17 mouse cellular contexts compared by ENCODE assay signal in the genomic region with DNA sequence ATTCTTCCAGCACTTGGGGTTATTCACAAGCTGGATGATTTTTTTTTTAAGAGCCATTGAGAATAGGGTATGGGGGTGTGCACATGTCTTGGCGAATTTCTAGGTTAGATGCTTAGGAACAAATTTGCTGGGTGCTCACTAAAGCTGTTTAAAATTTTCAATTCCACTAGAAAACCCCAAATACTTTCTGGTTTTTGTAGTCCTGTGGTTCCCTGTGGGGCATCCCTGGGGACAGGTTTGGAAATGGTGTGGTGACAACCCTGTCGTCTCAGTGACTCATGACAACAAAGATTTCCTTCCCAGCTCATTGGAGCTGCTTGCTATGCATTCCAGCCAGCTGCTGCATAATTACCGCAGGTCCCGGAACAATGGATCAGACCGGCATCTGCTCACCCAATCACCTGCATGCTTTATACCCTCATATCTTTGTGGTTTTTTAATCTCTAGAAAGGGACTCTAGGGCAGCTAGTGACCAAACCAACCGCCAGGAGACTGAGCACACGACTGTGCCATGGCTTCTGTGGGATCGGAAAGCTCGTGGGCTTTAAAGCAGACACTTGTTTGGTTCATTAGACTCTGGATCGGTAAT. TPM values are rescaled to one million over a fixed set of nuclear protein-coding genes. Genes with fewer than 3 reads are reported as not detected.
A peak's percentile ranks its signal among the peaks of the same experiment; 100 is the strongest.
DNase-seq lines count a peak whose midpoint lies in the region; ATAC-seq lines count a peak whose summit lies in the region.
"Had no signal": no experiment of that assay in that cellular context is flagged by ENCODE, and none has a peak within 500 bp of the region (broad histone marks: within the 10 kb centered on the region; RNA-seq: fewer than 3 reads in every experiment).

No protein-coding gene starts in this region.

- no peaks in the 10 kb centered on the region for H3K4me1 ChIP-seq in kidney, embryonic 16.5 days (ENCODE audit: insufficient read depth, low read length)
- no peaks in the 10 kb centered on the region for H3K4me1 ChIP-seq in kidney, embryonic 15.5 days
- H3K4me1 ChIP-seq in forebrain, embryonic 16.5 days (replicated peaks; ENCODE audit: control insufficient read depth, insufficient read depth, low read length), result peaks cover 8% of the 10 kb centered on the region
- H3K4me1 ChIP-seq in midbrain, embryonic 11.5 days (ENCODE audit: control insufficient read depth, insufficient read depth, low read length), result peaks cover 6% of the 10 kb centered on the region
- no peaks in the 10 kb centered on the region for H3K4me1 ChIP-seq in intestine, embryonic 15.5 days (replicated peaks)

- H3K4me3 ChIP-seq in kidney, embryonic 16.5 days (ENCODE audit: low read length), result no peak overlapping the region
- no peak overlapping the region for H3K4me3 ChIP-seq in kidney, embryonic 15.5 days (replicated peaks)
- H3K4me3 ChIP-seq in forebrain, embryonic 16.5 days (replicated peaks; ENCODE audit: low read length), result no peak overlapping the region
- no peak overlapping the region for H3K4me3 ChIP-seq in midbrain, embryonic 11.5 days (ENCODE audit: low read depth, low read length)
- H3K4me3 ChIP-seq in intestine, embryonic 15.5 days (replicated peaks), result no peak overlapping the region
- H3K4me3 ChIP-seq: limb, embryonic 13.5 days had no signal

- no peak overlapping the region for H3K9ac ChIP-seq in kidney, embryonic 16.5 days (replicated peaks; ENCODE audit: low read length)
- H3K9ac ChIP-seq in kidney, embryonic 15.5 days, result no peak overlapping the region
- peak overlapping the region; percentile 9; the same call in 1 of the 2 replicates for H3K9ac ChIP-seq in forebrain, embryonic 16.5 days (replicated peaks; ENCODE audit: low read depth, low read length)
- 0 out of 2 replicates have a peak overlapping the region, but pooled peaks have one; percentile 38 for H3K9ac ChIP-seq in midbrain, embryonic 11.5 days (ENCODE audit: low read length)
- H3K9ac ChIP-seq in intestine, embryonic 15.5 days, result no peak overlapping the region
- H3K9ac ChIP-seq: limb, embryonic 13.5 days had no signal

- H3K36me3 ChIP-seq in kidney, embryonic 16.5 days (ENCODE audit: insufficient read depth, low read length), result no peaks in the 10 kb centered on the region
- no peaks in the 10 kb centered on the region for H3K36me3 ChIP-seq in kidney, embryonic 15.5 days
- H3K36me3 ChIP-seq in forebrain, embryonic 16.5 days (ENCODE audit: control insufficient read depth, insufficient read depth), result no peaks in the 10 kb centered on the region
- no peaks in the 10 kb centered on the region for H3K36me3 ChIP-seq in midbrain, embryonic 11.5 days (ENCODE audit: control insufficient read depth, insufficient read depth, low read length)
- no peaks in the 10 kb centered on the region for H3K36me3 ChIP-seq in intestine, embryonic 15.5 days
- H3K36me3 ChIP-seq: limb, embryonic 13.5 days had no signal

- intact Hi-C loops in left cerebral cortex, postnatal 36 days (cut with DNase I), result loop anchor here (5.0 kb wide), 1 partner anchor 288 kb away; no protein-coding TSS in a partner anchor

- H3K27ac ChIP-seq in kidney, embryonic 16.5 days (ENCODE audit: low read length), result no peak overlapping the region
- H3K27ac ChIP-seq in kidney, embryonic 15.5 days, result no peak overlapping the region
- H3K27ac ChIP-seq in forebrain, embryonic 16.5 days (ENCODE audit: low read length), result peak overlapping the region; percentile 53; the same call in 1 of the 2 replicates
- H3K27ac ChIP-seq in midbrain, embryonic 11.5 days (ENCODE audit: low read depth, low read length), result no peak overlapping the region; the same call in 1 of the 2 replicates
- no peak overlapping the region for H3K27ac ChIP-seq in intestine, embryonic 15.5 days
- H3K27ac ChIP-seq: limb, embryonic 13.5 days had no signal

- no peak for ATAC-seq in kidney, embryonic 16.5 days (ENCODE audit: low FRiP score, low TSS enrichment)
- ATAC-seq in kidney, embryonic 15.5 days (replicated peaks; ENCODE audit: low FRiP score), result no peak
- peak; percentile 45; the same call in 1 of the 2 replicates for ATAC-seq in forebrain, embryonic 16.5 days
- peak; percentile 68; the same call in 1 of the 2 replicates for ATAC-seq in midbrain, embryonic 11.5 days (ENCODE audit: low FRiP score)
- ATAC-seq in intestine, embryonic 15.5 days, result no peak
- ATAC-seq: activated CD4-positive, CD25-positive, alpha-beta regulatory T cell, adult 4 months had no signal

- 0 out of 2 replicates have a peak overlapping the region, but pooled peaks have one; percentile 11 for H3K4me2 ChIP-seq in kidney, embryonic 16.5 days (replicated peaks; ENCODE audit: low read depth, low read length)
- H3K4me2 ChIP-seq in kidney, embryonic 15.5 days, result no peak overlapping the region
- H3K4me2 ChIP-seq in forebrain, embryonic 16.5 days (ENCODE audit: low read length), result peak overlapping the region; percentile 33
- H3K4me2 ChIP-seq in midbrain, embryonic 11.5 days, result peak overlapping the region; percentile 34
- H3K4me2 ChIP-seq in intestine, embryonic 15.5 days (replicated peaks), result no peak overlapping the region
- H3K4me2 ChIP-seq: limb, embryonic 13.5 days had no signal

- WGBS in kidney, embryonic 16.5 days, result 35% methylated on average over 10 of the region's 10 CpGs
- 37% methylated on average over 10 of the region's 10 CpGs for WGBS in kidney, embryonic 15.5 days
- 5% methylated on average over 10 of the region's 10 CpGs for WGBS in forebrain, embryonic 16.5 days
- WGBS in midbrain, embryonic 11.5 days, result 19% methylated on average over 10 of the region's 10 CpGs
- WGBS in intestine, embryonic 15.5 days, result 41% methylated on average over 10 of the region's 10 CpGs

- no peaks in the 10 kb centered on the region for H3K9me3 ChIP-seq in kidney, embryonic 16.5 days (ENCODE audit: low read length)
- H3K9me3 ChIP-seq in kidney, embryonic 15.5 days (replicated peaks), result no peaks in the 10 kb centered on the region
- H3K9me3 ChIP-seq in forebrain, embryonic 16.5 days (ENCODE audit: control insufficient read depth, low read length), result no peaks in the 10 kb centered on the region
- H3K9me3 ChIP-seq in midbrain, embryonic 11.5 days (ENCODE audit: control insufficient read depth, low read length), result no peaks in the 10 kb centered on the region
- H3K9me3 ChIP-seq in intestine, embryonic 15.5 days, result no peaks in the 10 kb centered on the region
- H3K9me3 ChIP-seq: limb, embryonic 13.5 days had no signal

- H3K27me3 ChIP-seq in kidney, embryonic 16.5 days (ENCODE audit: insufficient read depth, low read length), result no peaks in the 10 kb centered on the region
- 0 out of 2 replicates have a peak, but pooled peaks cover 2% of the 10 kb centered on the region for H3K27me3 ChIP-seq in kidney, embryonic 15.5 days
- H3K27me3 ChIP-seq in forebrain, embryonic 16.5 days (replicated peaks; ENCODE audit: control insufficient read depth, insufficient read depth, low read length), result no peaks in the 10 kb centered on the region
- no peaks in the 10 kb centered on the region for H3K27me3 ChIP-seq in midbrain, embryonic 11.5 days (ENCODE audit: control insufficient read depth, insufficient read depth, low read length)
- no peaks in the 10 kb centered on the region for H3K27me3 ChIP-seq in intestine, embryonic 15.5 days (replicated peaks)
- H3K27me3 ChIP-seq: limb, embryonic 13.5 days had no signal

- peak; percentile 91 for DNase-seq in midbrain, embryonic 11.5 days (ENCODE audit: low spot score, missing footprints)
- peak; percentile 29 for DNase-seq in retina, embryonic 14.5 days (ENCODE audit: low spot score)
- DNase-seq in T-cell, adult 2 months (ENCODE audit: low spot score), result no peak
- no peak for DNase-seq in left cerebral cortex, postnatal 36 days (ENCODE audit: low spot score in 2 of 2)
- DNase-seq: cerebellum, postnatal 14 days; heart, adult 18-20 months; kidney, adult 8-10 months; lung, adult 2 months; right cerebral cortex, postnatal 25 days; thymus, postnatal 14 days had no signal

RNA-seq across cellular contexts. Expression of a gene that starts 24.6 kb away (rescaled TPM):
- polyA plus RNA-seq in kidney, embryonic 16.5 days (2015; fragmentation: Nextera tagmentation; extraction: Ambion mirVana), result 0.41 TPM in 2 replicates
- 0.37 and 0.42 TPM in 2 replicates for polyA plus RNA-seq in kidney, embryonic 15.5 days (2015; fragmentation: Nextera tagmentation; extraction: Ambion mirVana)
- 0.16 and 0.28 TPM in 2 replicates for polyA plus RNA-seq in forebrain, embryonic 16.5 days (2015; fragmentation: Nextera tagmentation; extraction: Ambion mirVana)
- polyA plus RNA-seq in midbrain, embryonic 11.5 days (2014; fragmentation: Nextera tagmentation; extraction: Ambion mirVana), result 0.03 TPM in 2 replicates
- 0.98 and 1.6 TPM in 2 replicates for polyA plus RNA-seq in intestine, embryonic 15.5 days (2015; fragmentation: Nextera tagmentation; extraction: Ambion mirVana)
- under 1 TPM; 0.41 to 0.44 TPM for total RNA-seq in left cerebral cortex, postnatal 36 days (2021)
- total RNA-seq: megakaryocyte progenitor cell, adult 5-6 weeks had no signal
- polyA plus RNA-seq: activated CD4-positive, CD25-positive, alpha-beta regulatory T cell, adult 4 months had no signal

Comparison
In these comparisons a context has a peak if more than half of its experiments do, and no peak if none do; other contexts are left out.
1. H3K4me2 ChIP-seq: peak in kidney, embryonic 16.5 days (single experiment), forebrain, embryonic 16.5 days (single experiment) and midbrain, embryonic 11.5 days (single experiment); none in kidney, embryonic 15.5 days (single experiment) and intestine, embryonic 15.5 days (single experiment).
2. ATAC-seq: peak in forebrain, embryonic 16.5 days (single experiment) and midbrain, embryonic 11.5 days (single experiment); none in kidney, embryonic 16.5 days (single experiment), kidney, embryonic 15.5 days (single experiment) and intestine, embryonic 15.5 days (single experiment).
3. H3K9ac ChIP-seq: peak in forebrain, embryonic 16.5 days (single experiment) and midbrain, embryonic 11.5 days (single experiment); none in kidney, embryonic 16.5 days (single experiment), kidney, embryonic 15.5 days (single experiment) and intestine, embryonic 15.5 days (single experiment).
4. DNase-seq: peak in midbrain, embryonic 11.5 days (single experiment) and retina, embryonic 14.5 days (single experiment); none in T-cell, adult 2 months (single experiment) and left cerebral cortex, postnatal 36 days (0 of 2).